Comparison of ENCODE assay signal across 13 mouse cellular contexts in genomic region chr14:25389314-25389713, GRCm38 (mm10).
A peak's percentile ranks its signal among the peaks of the same experiment; 100 is the strongest.
DNase-seq lines count a peak whose midpoint lies in the region; ATAC-seq and TF ChIP-seq lines count a peak whose summit lies in the region.
"Had no signal": no experiment of that assay in that cellular context is flagged by ENCODE, and none has a peak within 500 bp of the region (broad histone marks: within the 10 kb centered on the region; RNA-seq: fewer than 3 reads in every experiment).

No protein-coding gene starts in this region.

- H3K4me3 ChIP-seq in kidney, embryonic 16.5 days (ENCODE audit: low read length): no peak overlapping the region
- H3K4me3 ChIP-seq in C2C12 (ENCODE audit: insufficient read depth, poor library complexity, severe bottlenecking): no peak overlapping the region
- H3K4me3 ChIP-seq in intestine, embryonic 16.5 days (ENCODE audit: low read length): no peak overlapping the region
- H3K4me3 ChIP-seq: liver, embryonic 13.5 days had no signal

- H3K36me3 ChIP-seq in kidney, embryonic 16.5 days (ENCODE audit: insufficient read depth, low read length): no peaks in the 10 kb centered on the region
- H3K36me3 ChIP-seq in C2C12 (ENCODE audit: control insufficient read depth, insufficient read depth): no peaks in the 10 kb centered on the region
- H3K36me3 ChIP-seq in intestine, embryonic 16.5 days (ENCODE audit: control insufficient read depth, insufficient read depth, low read length): no peaks in the 10 kb centered on the region
- H3K36me3 ChIP-seq: liver, embryonic 13.5 days had no signal

- no peak overlapping the region; the same call in 1 of the 2 replicates for H3K9ac ChIP-seq in kidney, embryonic 16.5 days (replicated peaks; ENCODE audit: low read length)
- no peak overlapping the region for H3K9ac ChIP-seq in intestine, embryonic 16.5 days (ENCODE audit: low read depth, low read length)
- H3K9ac ChIP-seq: liver, embryonic 13.5 days had no signal

- no peaks in the 10 kb centered on the region for H3K27me3 ChIP-seq in kidney, embryonic 16.5 days (ENCODE audit: insufficient read depth, low read length)
- H3K27me3 ChIP-seq in C2C12 (ENCODE audit: control insufficient read depth, insufficient read depth, insufficient read length): no peaks in the 10 kb centered on the region
- no peaks in the 10 kb centered on the region for H3K27me3 ChIP-seq in intestine, embryonic 16.5 days (replicated peaks; ENCODE audit: control insufficient read depth, insufficient read depth, low read length)

- H3K4me1 ChIP-seq in kidney, embryonic 16.5 days (ENCODE audit: insufficient read depth, low read length): peaks cover 7% of the 10 kb centered on the region; the same call in 1 of the 2 replicates
- H3K4me1 ChIP-seq in intestine, embryonic 16.5 days (ENCODE audit: control insufficient read depth, insufficient read depth, low read length): 0 out of 2 replicates have a peak, but pooled peaks cover 3% of the 10 kb centered on the region

- H3ac ChIP-seq in C2C12 (ENCODE audit: control insufficient read depth, insufficient read length, low read depth): no peak overlapping the region

- no peak overlapping the region for H3K4me2 ChIP-seq in kidney, embryonic 16.5 days (replicated peaks; ENCODE audit: low read depth, low read length)
- no peak overlapping the region for H3K4me2 ChIP-seq in intestine, embryonic 16.5 days (ENCODE audit: low read depth, low read length)
- H3K4me2 ChIP-seq: heart, embryonic 11.5 days; liver, embryonic 13.5 days had no signal

- DNase-seq in kidney, adult 11 months: no peak
- DNase-seq in ZHBTc4 (ENCODE audit: low read depth, low spot score): peak; percentile 30
- no peak for DNase-seq in frontal cortex, postnatal 25 days (ENCODE audit: low spot score in 2 of 2)
- DNase-seq in ovary, postnatal 10 days (ENCODE audit: low spot score): no peak
- DNase-seq in right cerebral cortex, postnatal 14 days: no peak
- DNase-seq: liver, embryonic 13.5 days; right cerebral cortex, postnatal 25 days had no signal

- H3K27ac ChIP-seq in kidney, embryonic 16.5 days (ENCODE audit: low read length): no peak overlapping the region
- H3K27ac ChIP-seq in intestine, embryonic 16.5 days (ENCODE audit: low read length): no peak overlapping the region
- H3K27ac ChIP-seq: liver, embryonic 13.5 days had no signal

- ATAC-seq in kidney, embryonic 16.5 days (ENCODE audit: low FRiP score, low TSS enrichment): peak; percentile 60; the same call in 1 of the 2 replicates
- ATAC-seq in intestine, embryonic 16.5 days: peak; percentile 39; the same call in 1 of the 2 replicates
- ATAC-seq: activated CD4-positive, CD25-positive, alpha-beta regulatory T cell, adult 4 months; inflammation-experienced regulatory T-cells, adult 6 months had no signal

- no peaks in the 10 kb centered on the region for H3K79me2 ChIP-seq in C2C12 (ENCODE audit: control insufficient read depth, insufficient read depth)

- TF ChIP-seq CTCF in C2C12 (IDR thresholded peaks at IDR 0.05; ENCODE audit: control insufficient read depth, insufficient read depth, insufficient read length): no peak

- H3K79me3 ChIP-seq in C2C12 (ENCODE audit: low read depth): no peaks in the 10 kb centered on the region

- H3K9me3 ChIP-seq in kidney, embryonic 16.5 days (ENCODE audit: low read length): no peaks in the 10 kb centered on the region
- H3K9me3 ChIP-seq in intestine, embryonic 16.5 days (ENCODE audit: control insufficient read depth, low read length): no peaks in the 10 kb centered on the region
- H3K9me3 ChIP-seq: liver, embryonic 13.5 days had no signal

- 8% methylated on average over 2 of the region's 2 CpGs for WGBS in kidney, embryonic 16.5 days
- WGBS in intestine, embryonic 16.5 days: 23% methylated on average over 2 of the region's 2 CpGs

TF ChIP-seq in C2C12, 6 proteins besides CTCF, POLR2A, EP300 and RAD21:
- TF ChIP-seq USF1 (IDR thresholded peaks at IDR 0.05; ENCODE audit: low read depth) (peak; percentile 24), FOSL1 (IDR thresholded peaks at IDR 0.05; ENCODE audit: insufficient read depth, low read length, poor library complexity, severe bottlenecking) (no peak), CEBPB (IDR thresholded peaks at IDR 0.05; ENCODE audit: low read depth) (no peak), MYOD1 (IDR thresholded peaks at IDR 0.05; ENCODE audit: control insufficient read depth, insufficient read length, low read depth) (no peak)
TF ChIP-seq in C2C12: peak in this region for 1.
